Mouse (Mus musculus): Measurements from ENCODE around the gene Tnnc2. TPM values are rescaled to one million over a fixed set of nuclear protein-coding genes. Genes with fewer than 3 reads are reported as not detected.

The Tnnc2 gene
- polyA plus RNA-seq, 1 experiment from 2014 or later: not detected

GRCm38 (mm10) chr2:164757841-164758240 lies 21.9 kb downstream of the Tnnc2 start:
- whole genome bisulfite sequencing: 86% methylated on average over 11 of the region's 11 CpGs
- no peaks in the 10 kb centered on the region for H3K9me3 ChIP-seq (ENCODE audit: low read depth, low read length)
- no peaks in the 10 kb centered on the region for H3K27me3 ChIP-seq (ENCODE audit: insufficient read depth, low read length)
- no peaks in the 10 kb centered on the region for H3K4me1 ChIP-seq (ENCODE audit: insufficient read depth)
- H3K4me3 ChIP-seq (ENCODE audit: low read depth, low read length): no peak overlapping the region
- H3K4me2 ChIP-seq: no peak overlapping the region
- DNase-seq (no peak), ATAC-seq (ENCODE audit: insufficient read depth) (no peak)
- peaks cover 96% of the 10 kb centered on the region for H3K36me3 ChIP-seq (ENCODE audit: insufficient read depth)
- no peak overlapping the region for H3K9ac ChIP-seq
- no peak for TF ChIP-seq CTCF (IDR thresholded peaks at IDR 0.05; ENCODE audit: low read depth)
- no peak overlapping the region; the same call in 1 of the 2 replicates for H3K27ac ChIP-seq (ENCODE audit: low read depth)

GRCm38 (mm10) chr2:164754800-164755199 lies 25.0 kb downstream of the Tnnc2 start:
- no peak for TF ChIP-seq CTCF (IDR thresholded peaks at IDR 0.05; ENCODE audit: low read depth)
- DNase-seq (no peak), ATAC-seq (ENCODE audit: insufficient read depth) (no peak)
- no peaks in the 10 kb centered on the region for H3K27me3 ChIP-seq (ENCODE audit: insufficient read depth, low read length)
- no peak overlapping the region for H3K27ac ChIP-seq (ENCODE audit: low read depth)
- 83% methylated on average over 2 of the region's 2 CpGs for WGBS
- H3K9me3 ChIP-seq (ENCODE audit: low read depth, low read length): no peaks in the 10 kb centered on the region
- H3K4me2 ChIP-seq: no peak overlapping the region
- no peaks in the 10 kb centered on the region for H3K4me1 ChIP-seq (ENCODE audit: insufficient read depth)
- no peak overlapping the region for H3K4me3 ChIP-seq (ENCODE audit: low read depth, low read length)
- H3K9ac ChIP-seq: no peak overlapping the region
- peaks cover 95% of the 10 kb centered on the region for H3K36me3 ChIP-seq (ENCODE audit: insufficient read depth)

GRCm38 (mm10) chr2:164754105-164754504 lies 25.7 kb downstream of the Tnnc2 start:
- H3K9me3 ChIP-seq (ENCODE audit: low read depth, low read length): no peaks in the 10 kb centered on the region
- DNase-seq: peak; percentile 11

GRCm38 (mm10) chr2:164752454-164752853 lies 27.3 kb downstream of the Tnnc2 start:
- H3K36me3 ChIP-seq (ENCODE audit: insufficient read depth): peaks cover 95% of the 10 kb centered on the region
- H3K27me3 ChIP-seq (ENCODE audit: insufficient read depth, low read length): no peaks in the 10 kb centered on the region
- DNase-seq (no peak), ATAC-seq (ENCODE audit: insufficient read depth) (no peak)
- H3K9ac ChIP-seq: no peak overlapping the region
- H3K27ac ChIP-seq (ENCODE audit: low read depth): no peak overlapping the region
- H3K9me3 ChIP-seq (ENCODE audit: low read depth, low read length): no peaks in the 10 kb centered on the region
- no peak overlapping the region for H3K4me3 ChIP-seq (ENCODE audit: low read depth, low read length)
- H3K4me2 ChIP-seq: no peak overlapping the region
- no peaks in the 10 kb centered on the region for H3K4me1 ChIP-seq (ENCODE audit: insufficient read depth)
- WGBS: 80% methylated on average over 2 of the region's 2 CpGs
- TF ChIP-seq CTCF (IDR thresholded peaks at IDR 0.05; ENCODE audit: low read depth): no peak

More at GRCm38 (mm10) chr2:164754105-164754504, 25.7 kb downstream of the Tnnc2 start:
- Histone ChIP-seq H3K4me1 (ENCODE audit: insufficient read depth) (no peaks in the 10 kb centered on the region), H3K27me3 (ENCODE audit: insufficient read depth, low read length) (no peaks in the 10 kb centered on the region), H3K4me3 (ENCODE audit: low read depth, low read length) (no peak overlapping the region), H3K9ac (no peak overlapping the region), H3K36me3 (ENCODE audit: insufficient read depth) (peaks cover 95% of the 10 kb centered on the region), H3K4me2 (no peak overlapping the region), H3K27ac (ENCODE audit: low read depth) (no peak overlapping the region)
- no peak for TF ChIP-seq CTCF (IDR thresholded peaks at IDR 0.05; ENCODE audit: low read depth)
- no peak for ATAC-seq (ENCODE audit: insufficient read depth)
- 77% methylated on average over 11 of the region's 11 CpGs for WGBS

- Histone ChIP-seq H3K9ac (no peak overlapping the region), H3K27me3 (ENCODE audit: insufficient read depth, low read length) (no peaks in the 10 kb centered on the region), H3K4me2 (no peak overlapping the region), H3K27ac (ENCODE audit: low read depth) (no peak overlapping the region), H3K36me3 (ENCODE audit: insufficient read depth) (peaks cover 64% of the 10 kb centered on the region), H3K4me1 (ENCODE audit: insufficient read depth) (no peaks in the 10 kb centered on the region), H3K9me3 (ENCODE audit: low read depth, low read length) (no peaks in the 10 kb centered on the region), H3K4me3 (ENCODE audit: low read depth, low read length) (no peak overlapping the region)
- DNase-seq: no peak
- TF ChIP-seq CTCF (IDR thresholded peaks at IDR 0.05; ENCODE audit: low read depth): no peak
- 91% methylated on average over 6 of the region's 6 CpGs for WGBS
- ATAC-seq (ENCODE audit: insufficient read depth): no peak
These were observed 30.8 kb downstream of the Tnnc2 start for GRCm38 (mm10) chr2:164748991-164749390.

- Histone ChIP-seq H3K4me2 (no peak overlapping the region), H3K4me1 (ENCODE audit: insufficient read depth) (no peaks in the 10 kb centered on the region), H3K27ac (ENCODE audit: low read depth) (no peak overlapping the region), H3K27me3 (ENCODE audit: insufficient read depth, low read length) (no peaks in the 10 kb centered on the region), H3K9me3 (ENCODE audit: low read depth, low read length) (no peaks in the 10 kb centered on the region), H3K36me3 (ENCODE audit: insufficient read depth) (peaks cover 57% of the 10 kb centered on the region), H3K9ac (no peak overlapping the region), H3K4me3 (ENCODE audit: low read depth, low read length) (no peak overlapping the region)
- TF ChIP-seq CTCF (IDR thresholded peaks at IDR 0.05; ENCODE audit: low read depth): no peak
- 86% methylated on average over 4 of the region's 4 CpGs for WGBS
- no peak for ATAC-seq (ENCODE audit: insufficient read depth)
- no peak for DNase-seq
These were observed 31.6 kb downstream of the Tnnc2 start for GRCm38 (mm10) chr2:164748191-164748590.

- no peak for TF ChIP-seq CTCF (IDR thresholded peaks at IDR 0.05; ENCODE audit: low read depth)
- peak overlapping the region; percentile 66; the same call in 1 of the 2 replicates for H3K27ac ChIP-seq (ENCODE audit: low read depth)
- H3K4me3 ChIP-seq (ENCODE audit: low read depth, low read length): peak overlapping the region; percentile 91
These were observed 33.1 kb downstream of the Tnnc2 start for GRCm38 (mm10) chr2:164746693-164747092.

More at GRCm38 (mm10) chr2:164746693-164747092, 33.1 kb downstream of the Tnnc2 start:
- WGBS: 48% methylated on average over 8 of the region's 8 CpGs
- no peak for ATAC-seq (ENCODE audit: insufficient read depth)
- H3K27me3 ChIP-seq (ENCODE audit: insufficient read depth, low read length): no peaks in the 10 kb centered on the region
- H3K4me1 ChIP-seq (ENCODE audit: insufficient read depth): no peaks in the 10 kb centered on the region
- no peaks in the 10 kb centered on the region for H3K9me3 ChIP-seq (ENCODE audit: low read depth, low read length)
- peak overlapping the region; percentile 91 for H3K9ac ChIP-seq
- H3K36me3 ChIP-seq (ENCODE audit: insufficient read depth): peaks cover 43% of the 10 kb centered on the region
- DNase-seq: no peak
- H3K4me2 ChIP-seq: peak overlapping the region; percentile 91

Measured in lung, embryonic 14.5 days (tissue).